Mouse (Mus musculus) CH12.LX (cell line): ENCODE data around the gene Trappc3. TPM values are rescaled to one million over a fixed set of nuclear protein-coding genes. Genes with fewer than 3 reads are reported as not detected.

Experiments used
- DNase-seq: peaks from one replicate; pipeline ENCODE4 v3.0.0-alpha.2; 2013; ENCODE audit errors: extremely low read depth
- H3K27ac ChIP-seq: 2 replicates; pipeline ENCODE4 v1.5.1; 2012; ENCODE audit warnings: low read depth, mild to moderate bottlenecking, control low read depth, moderate library complexity; ENCODE audit not compliant: insufficient read depth
- H3K27me3 ChIP-seq: replicated peaks from 2 replicates; pipeline ENCODE3; 2012; ENCODE audit warnings: inconsistent platforms
- H3K36me3 ChIP-seq, 2 experiments: replicated peaks in 1 of 2; 2 replicates each; pipeline versions ENCODE3 to v1.6.1; 2012; ENCODE audit warnings: inconsistent platforms in 1 of 2, low read length in 1 of 2, mild to moderate bottlenecking in 1 of 2, mixed read lengths in 1 of 2, moderate library complexity in 1 of 2; ENCODE audit not compliant: control insufficient read depth in 1 of 2, insufficient read depth in 1 of 2
- H3K4me1 ChIP-seq, 2 experiments: 2 replicates each; pipeline ENCODE4 v1.6.1; 2012; ENCODE audit warnings: inconsistent platforms in 1 of 2, moderate library complexity in 1 of 2; ENCODE audit not compliant: insufficient read depth in 2 of 2, control insufficient read depth in 1 of 2
- H3K4me2 ChIP-seq: 2 replicates; pipeline ENCODE4 v1.6.1; 2012; ENCODE audit warnings: low read depth, mild to moderate bottlenecking, control low read depth; ENCODE audit not compliant: poor library complexity, insufficient read depth, severe bottlenecking
- H3K4me3 ChIP-seq, 3 experiments: fragments of 150-350 bp in 1 of 3; sonication (generic) in 1 of 3; replicated peaks in 1 of 3; 2 replicates each; pipeline versions ENCODE3 to v1.5.1; 2011 to 2012; ENCODE audit warnings: low read depth in 2 of 3, low read length in 2 of 3, mild to moderate bottlenecking in 2 of 3, moderate library complexity in 2 of 3, control low read depth in 1 of 3, improper control_type of control experiment in 1 of 3, inconsistent platforms in 1 of 3, mixed read lengths in 1 of 3; ENCODE audit not compliant: poor library complexity in 1 of 3
- H3K79me2 ChIP-seq: replicated peaks from 2 replicates; pipeline ENCODE4 v1.6.1; 2012; ENCODE audit warnings: mild to moderate bottlenecking, moderate library complexity; ENCODE audit not compliant: control insufficient read depth, poor library complexity, insufficient read depth, severe bottlenecking; ENCODE audit errors: extremely low read depth
- H3K9ac ChIP-seq: 2 replicates; pipeline ENCODE4 v1.6.1; 2012; ENCODE audit warnings: low read depth, mild to moderate bottlenecking, control low read depth, moderate library complexity; ENCODE audit not compliant: insufficient read depth
- H3K9me3 ChIP-seq: replicated peaks from 2 replicates; pipeline ENCODE3; 2012; ENCODE audit warnings: low read length, inconsistent platforms, mixed read lengths
- BHLHE40 ChIP-seq: IDR thresholded peaks from 2 replicates; pipeline ENCODE4 v1.6.1; 2011; ENCODE audit warnings: mild to moderate bottlenecking, low read depth, low read length, improper control_type of control experiment
- CHD1 ChIP-seq: IDR thresholded peaks from 2 replicates; pipeline ENCODE4 v1.6.1; 2012; ENCODE audit warnings: low read depth, low read length, improper control_type of control experiment, inconsistent platforms
- CTCF ChIP-seq, 2 experiments: IDR thresholded peaks in 1 of 2; conservative IDR thresholded peaks in 1 of 2; 2 replicates each; pipeline ENCODE4 v1.5.1; 2011 to 2012; ENCODE audit warnings: low read depth in 2 of 2, low read length in 2 of 2, improper control_type of control experiment in 1 of 2, inconsistent platforms in 1 of 2, mild to moderate bottlenecking in 1 of 2, moderate library complexity in 1 of 2
- EP300 ChIP-seq: IDR thresholded peaks from 2 replicates; pipeline ENCODE4 v1.6.1; 2011; ENCODE audit warnings: low read length, improper control_type of control experiment
- HCFC1 ChIP-seq: IDR thresholded peaks from 2 replicates; pipeline ENCODE4 v1.6.1; 2012; ENCODE audit warnings: low read depth, mild to moderate bottlenecking, inconsistent platforms, low read length, improper control_type of control experiment
- KAT2A ChIP-seq: IDR thresholded peaks from 2 replicates; pipeline ENCODE4 v1.6.1; 2012; ENCODE audit warnings: low read length, improper control_type of control experiment, inconsistent platforms; ENCODE audit not compliant: insufficient replicate concordance
- MAFK ChIP-seq: IDR thresholded peaks from 2 replicates; pipeline ENCODE4 v1.6.1; 2011; ENCODE audit warnings: low read length, improper control_type of control experiment; ENCODE audit not compliant: insufficient replicate concordance
- MAX ChIP-seq: IDR thresholded peaks from 2 replicates; pipeline ENCODE4 v1.6.1; 2011; ENCODE audit warnings: low read length, improper control_type of control experiment
- MAZ ChIP-seq: IDR thresholded peaks from 2 replicates; pipeline ENCODE4 v1.6.1; 2012; ENCODE audit warnings: low read depth, mild to moderate bottlenecking, inconsistent platforms, low read length, improper control_type of control experiment, moderate library complexity
- MEF2A ChIP-seq: IDR thresholded peaks from 2 replicates; pipeline ENCODE4 v1.6.1; 2014; ENCODE audit warnings: low read depth, mild to moderate bottlenecking, inconsistent platforms, low read length, improper control_type of control experiment, borderline replicate concordance
- MYC ChIP-seq: IDR thresholded peaks from 2 replicates; pipeline ENCODE4 v1.6.1; 2011; ENCODE audit warnings: low read depth, mild to moderate bottlenecking, improper control_type of control experiment, low read length
- NELFE ChIP-seq: IDR thresholded peaks from 2 replicates; pipeline ENCODE4 v1.6.1; 2011; ENCODE audit warnings: low read depth, low read length, improper control_type of control experiment
- PAX5 ChIP-seq: IDR thresholded peaks from 2 replicates; pipeline ENCODE4 v1.6.1; 2012; ENCODE audit warnings: low read length, inconsistent platforms, mixed read lengths
- POLR2A ChIP-seq: IDR thresholded peaks from 2 replicates; pipeline ENCODE4 v1.6.1; 2011; ENCODE audit warnings: low read depth, mild to moderate bottlenecking, improper control_type of control experiment, low read length
- POLR2AphosphoS2 ChIP-seq: IDR thresholded peaks from 2 replicates; pipeline ENCODE4 v1.6.1; 2011; ENCODE audit warnings: low read depth, low read length, improper control_type of control experiment
- RCOR1 ChIP-seq: conservative IDR thresholded peaks from 2 replicates; pipeline ENCODE4 v1.6.1; 2012; ENCODE audit warnings: low read depth, mild to moderate bottlenecking, inconsistent platforms, low read length, improper control_type of control experiment
- SIN3A ChIP-seq: IDR thresholded peaks from 2 replicates; pipeline ENCODE4 v1.6.1; 2012; ENCODE audit warnings: low read length, improper control_type of control experiment, inconsistent platforms
- TBP ChIP-seq: conservative IDR thresholded peaks from 2 replicates; pipeline ENCODE4 v1.6.1; 2011; ENCODE audit warnings: low read depth, low read length, improper control_type of control experiment
- USF1 ChIP-seq: IDR thresholded peaks from 2 replicates; pipeline ENCODE4 v1.6.1; 2014; ENCODE audit warnings: low read depth, mild to moderate bottlenecking, inconsistent platforms, low read length, improper control_type of control experiment
- ZMIZ1 ChIP-seq: IDR thresholded peaks from 2 replicates; pipeline ENCODE4 v1.6.1; 2012; ENCODE audit warnings: low read depth, mild to moderate bottlenecking, inconsistent platforms, low read length, improper control_type of control experiment
- dilution Hi-C: fragments of 300-500 bp; cut with MboI; formaldehyde crosslinking; loops from 2 replicates; pipeline ENCODE4 v1.14.3; 2020; ENCODE audit warnings: low sequenced_read_pairs; ENCODE audit not compliant: extremely low pct_unique_long_range_greater_than_20kb, extremely low pct_ligation_motif_present
- in situ Hi-C: fragments of 300-500 bp; cut with MboI; formaldehyde crosslinking; loops from 3 replicates; pipeline ENCODE4 v1.14.3; 2019; ENCODE audit warnings: low sequenced_read_pairs, low pct_ligation_motif_present, low pct_unique_long_range_greater_than_20kb, mixed read lengths
- polyA plus RNA-seq: library from polyadenylated mRNA; unstranded; fragments of >175 nt; gene quantifications from 2 replicates; pipeline ENCODE4 v1.2.1, GENCODE M21; 2012; ENCODE audit warnings: low read depth; ENCODE audit not compliant: insufficient read length
- total RNA-seq, 2 experiments: library from RNA; depleted of rRNA; stranded (reverse); fragments of 300-350 nt in 1 of 2; fragments of >200 nt in 1 of 2; gene quantifications; 2 replicates each; pipeline ENCODE4 v1.2.3; 2012 to 2014

The Trappc3 gene
- total and polyA plus RNA-seq, 3 experiments: 72.7 to 94.8 (median 74.1) TPM

DNA sequence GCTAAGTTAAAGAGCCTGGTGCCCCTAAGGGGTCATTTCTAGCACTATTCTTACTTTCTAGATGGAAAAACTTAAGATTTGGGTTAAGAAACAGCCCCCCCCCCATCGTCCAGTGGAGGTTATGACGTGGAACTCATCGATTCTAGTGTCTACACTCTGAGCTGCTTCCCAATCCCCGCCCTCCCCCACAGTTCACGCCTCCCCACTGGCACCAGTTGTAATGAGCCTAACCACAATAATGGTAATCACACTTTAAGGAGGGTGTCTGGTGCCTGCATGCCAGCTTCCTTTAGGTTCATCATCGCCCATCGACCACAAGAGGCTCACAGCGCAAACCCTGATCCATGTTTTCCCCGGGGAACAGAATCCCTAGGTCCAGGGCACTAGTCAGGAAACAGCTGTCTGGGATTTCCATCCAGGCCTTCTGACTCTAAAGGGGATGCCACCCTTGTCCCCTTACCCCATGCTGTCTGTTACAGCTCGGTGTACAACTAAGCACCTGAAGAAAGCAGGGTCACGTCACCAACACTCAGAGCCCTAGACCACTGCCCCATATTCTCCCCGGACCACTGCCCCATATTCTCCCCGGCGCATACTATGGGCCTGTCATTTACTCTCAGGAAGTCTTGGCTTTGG lies 8.4 kb upstream of the Trappc3 start:
- TF ChIP-seq USF1: no peak
- no peak for TF ChIP-seq POLR2AphosphoS2
- TF ChIP-seq MAX: no peak
- no peak for TF ChIP-seq PAX5
- no peak for TF ChIP-seq MAFK
- TF ChIP-seq SIN3A: no peak
- TF ChIP-seq CHD1: no peak
- Histone ChIP-seq H3K4me2 (no peak overlapping the region), H3K79me2 (peaks cover 27% of the 10 kb centered on the region), H3K4me3 (no peak overlapping the region), H3K4me1 (peaks cover 19 to 64% of the 10 kb centered on the region in 2 experiments), H3K9ac (no peak overlapping the region), H3K9me3 (no peaks in the 10 kb centered on the region), H3K27me3 (no peaks in the 10 kb centered on the region), H3K27ac (no peak overlapping the region), H3K36me3 (peaks cover 0 to 35% of the 10 kb centered on the region in 2 experiments)
- dilution Hi-C loops: no loop called here
- DNase-seq: no peak
- in situ Hi-C loops: no loop called here

- no peaks in the 10 kb centered on the region for H3K9me3 ChIP-seq
- H3K27me3 ChIP-seq: no peaks in the 10 kb centered on the region
- dilution Hi-C loops: no loop called here
- H3K4me2 ChIP-seq: peak overlapping the region; percentile 73
- peaks cover 0 to 32% of the 10 kb centered on the region in 2 experiments for H3K36me3 ChIP-seq
- peaks cover 27% of the 10 kb centered on the region for H3K79me2 ChIP-seq
- H3K4me1 ChIP-seq: peaks cover 23 to 70% of the 10 kb centered on the region in 2 experiments
- no peak for DNase-seq
- H3K9ac ChIP-seq: peak overlapping the region; percentile 96; the same call in 1 of the 2 replicates
- in situ Hi-C loops: no loop called here
- no peak for TF ChIP-seq HCFC1
- TF ChIP-seq MAFK: no peak
- TF ChIP-seq MYC: no peak
- no peak for TF ChIP-seq BHLHE40
- TF ChIP-seq CTCF (conservative IDR thresholded peaks at IDR 0.05 in 1 of 2, IDR thresholded peaks at IDR 0.05 in 1 of 2; ENCODE audit: low read depth in 2 of 2, low read length in 2 of 2): no peak
- TF ChIP-seq EP300: no peak
- no peak for TF ChIP-seq MAX
- TF ChIP-seq POLR2A: no peak
- no peak for TF ChIP-seq NELFE
- no peak for TF ChIP-seq ZMIZ1
- no peak for TF ChIP-seq CHD1
- TF ChIP-seq MEF2A: no peak
- no peak for TF ChIP-seq RCOR1
- no peak for TF ChIP-seq KAT2A
- TF ChIP-seq POLR2AphosphoS2: no peak
- no peak for TF ChIP-seq TBP
- no peak for TF ChIP-seq MAZ
- no peak overlapping the region for H3K27ac ChIP-seq
- peak overlapping the region; percentile 82 to 97 (median 82) for H3K4me3 ChIP-seq
Observed at GRCm38 (mm10) chr4:126254315-126255112, 7.6 kb upstream of the Trappc3 start.
